ENCODE assay signal across 26 mouse cellular contexts in the genomic region with DNA sequence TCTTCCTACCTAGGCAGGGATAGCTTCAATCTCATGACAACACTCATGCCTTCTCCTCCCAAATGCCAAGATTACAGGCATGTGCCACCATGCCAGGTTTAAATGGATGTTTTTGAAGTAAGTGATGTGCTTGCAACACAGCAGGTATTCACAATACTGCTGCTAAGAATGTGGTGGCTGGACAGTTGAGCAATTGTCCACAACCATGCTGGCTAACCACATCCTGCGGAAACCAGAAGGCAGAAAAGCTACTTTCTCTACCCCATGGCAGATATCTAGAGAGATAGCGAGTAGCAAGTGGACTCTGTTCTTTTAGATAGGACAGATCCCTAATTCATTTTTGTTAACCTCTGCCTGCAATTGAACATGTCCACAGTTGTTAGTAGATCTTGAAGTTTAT. TPM values are rescaled to one million over a fixed set of nuclear protein-coding genes. Genes with fewer than 3 reads are reported as not detected.
DNase-seq lines count a peak whose midpoint lies in the region; ATAC-seq and TF ChIP-seq lines count a peak whose summit lies in the region.
"Had no signal": no experiment of that assay in that cellular context is flagged by ENCODE, and none has a peak within 500 bp of the region (broad histone marks: within the 10 kb centered on the region; RNA-seq: fewer than 3 reads in every experiment).

No protein-coding gene starts in this region.

- ATAC-seq in granulocyte monocyte progenitor cell, adult 5-6 weeks (replicated peaks; ENCODE audit: poor library complexity, severe bottlenecking), result peak; percentile 96
- peak; percentile 95 for ATAC-seq in megakaryocyte progenitor cell, adult 5-6 weeks (replicated peaks; ENCODE audit: poor library complexity)
- no peak for ATAC-seq in cerebellum, adult (ENCODE audit: insufficient number of reproducible peaks, low FRiP score, low TSS enrichment)
- no peak for ATAC-seq in kidney, embryonic 14.5 days (ENCODE audit: low FRiP score, low TSS enrichment)
- ATAC-seq: forebrain, embryonic 14.5 days; hindbrain, postnatal 0 days had no signal

- H3K4me1 ChIP-seq in kidney, embryonic 14.5 days (ENCODE audit: control insufficient read depth, insufficient read depth, low read length), result no peaks in the 10 kb centered on the region
- H3K4me1 ChIP-seq: embryonic facial prominence, embryonic 15.5 days; heart, embryonic 13.5 days had no signal

- no peak overlapping the region for H3K4me3 ChIP-seq in C2C12 (ENCODE audit: insufficient read depth, poor library complexity, severe bottlenecking)
- H3K4me3 ChIP-seq in kidney, embryonic 14.5 days (ENCODE audit: low read length), result no peak overlapping the region
- H3K4me3 ChIP-seq: embryonic facial prominence, embryonic 15.5 days; erythroblast, embryonic 14.5 days; forebrain, embryonic 10.5 days; heart, embryonic 13.5 days; hindbrain, embryonic 13.5 days had no signal

- no peak overlapping the region for H3K9ac ChIP-seq in kidney, embryonic 14.5 days (ENCODE audit: low read depth, low read length)
- H3K9ac ChIP-seq: embryonic facial prominence, embryonic 15.5 days; heart, embryonic 13.5 days; hindbrain, embryonic 13.5 days had no signal

- no peaks in the 10 kb centered on the region for H3K27me3 ChIP-seq in C2C12 (ENCODE audit: control insufficient read depth, insufficient read depth, insufficient read length)
- H3K27me3 ChIP-seq in kidney, embryonic 14.5 days (ENCODE audit: control insufficient read depth, insufficient read depth, low read length), result peaks cover 3% of the 10 kb centered on the region; the same call in 1 of the 2 replicates

- no peaks in the 10 kb centered on the region for H3K79me2 ChIP-seq in C2C12 (ENCODE audit: control insufficient read depth, insufficient read depth)

- no peak overlapping the region for H3K4me2 ChIP-seq in kidney, embryonic 14.5 days (replicated peaks; ENCODE audit: low read depth, low read length)
- H3K4me2 ChIP-seq: embryonic facial prominence, embryonic 15.5 days; heart, embryonic 13.5 days; hindbrain, embryonic 13.5 days had no signal

- no peaks in the 10 kb centered on the region for H3K36me3 ChIP-seq in C2C12 (ENCODE audit: control insufficient read depth, insufficient read depth)
- H3K36me3 ChIP-seq in kidney, embryonic 14.5 days (ENCODE audit: control insufficient read depth, insufficient read depth, low read length), result no peaks in the 10 kb centered on the region
- H3K36me3 ChIP-seq: embryonic facial prominence, embryonic 15.5 days; forebrain, embryonic 10.5 days; heart, embryonic 13.5 days; hindbrain, embryonic 13.5 days had no signal

- no peak overlapping the region for H3ac ChIP-seq in C2C12 (ENCODE audit: control insufficient read depth, insufficient read length, low read depth)

- TF ChIP-seq CTCF in C2C12 (IDR thresholded peaks at IDR 0.05; ENCODE audit: control insufficient read depth, insufficient read depth, insufficient read length), result no peak

- 84% methylated on average over 2 of the region's 2 CpGs for WGBS in kidney, embryonic 14.5 days

- H3K9me3 ChIP-seq in kidney, embryonic 14.5 days (ENCODE audit: control insufficient read depth, low read length), result no peaks in the 10 kb centered on the region
- H3K9me3 ChIP-seq: embryonic facial prominence, embryonic 15.5 days; forebrain, embryonic 10.5 days; heart, embryonic 13.5 days; hindbrain, embryonic 13.5 days had no signal

- no peaks in the 10 kb centered on the region for H3K79me3 ChIP-seq in C2C12 (ENCODE audit: low read depth)

- peak; percentile 91 for DNase-seq in 416B (ENCODE audit: low read depth)
- DNase-seq in adrenal gland, adult 2 months, result no peak
- DNase-seq in gastrocnemius, postnatal 25 days, result no peak
- DNase-seq: adrenal gland, postnatal 14 days; cerebellum, adult 2 months; cerebellum, postnatal 10 days; embryo, embryonic 11 days; heart, postnatal 4 days had no signal

- H3K27ac ChIP-seq in kidney, embryonic 14.5 days (ENCODE audit: low read depth, low read length), result no peak overlapping the region
- H3K27ac ChIP-seq: embryonic facial prominence, embryonic 15.5 days; forebrain, embryonic 10.5 days; heart, embryonic 13.5 days; hindbrain, embryonic 13.5 days; hindbrain, postnatal 0 days had no signal

TF ChIP-seq in C2C12, 6 proteins besides CTCF, POLR2A, EP300 and RAD21:
- TF ChIP-seq MYOD1 (IDR thresholded peaks at IDR 0.05; ENCODE audit: control insufficient read depth, insufficient read length, low read depth) (no peak), CEBPB (IDR thresholded peaks at IDR 0.05; ENCODE audit: low read depth) (peak; percentile 14)
TF ChIP-seq in C2C12: peak in this region for 1.

RNA-seq across cellular contexts. Expression of gene H2al1j, which starts 33.6 kb away (rescaled TPM):
- not detected for polyA plus RNA-seq in C2C12 (2012; fragmentation: generic; extraction: Trizol)
- total RNA-seq in granulocyte monocyte progenitor cell, adult 5-6 weeks (2014; fragmentation: Nextera tagmentation), result not detected in 2 replicates
- total RNA-seq in granulocyte monocyte progenitor cell, adult 5-6 weeks (2017), result not detected in 2 replicates
- not detected in 2 replicates for total RNA-seq in megakaryocyte progenitor cell, adult 5-6 weeks (2015)
- total RNA-seq in megakaryocyte progenitor cell, adult 5-6 weeks (2017), result not detected in 2 replicates
- not detected for total RNA-seq in adrenal gland, adult 2 months (2021)
- not detected in 2 replicates for polyA plus RNA-seq in adrenal gland, adult 2 months (2012; rRNA removed)
- not detected for total RNA-seq in gastrocnemius, postnatal 25 days (2021)
- not detected in 2 replicates for polyA plus RNA-seq in kidney, embryonic 14.5 days (2014; fragmentation: Nextera tagmentation; extraction: Ambion mirVana)
- total RNA-seq: adrenal gland, postnatal 14 days; ES-E14; gastrocnemius, adult 8-10 months; heart, postnatal 4 days; hindbrain, postnatal 0 days had no signal
- polyA plus RNA-seq: cerebellum, adult 2 months; embryonic facial prominence, embryonic 11.5 days; embryonic facial prominence, embryonic 15.5 days; erythroblast, embryonic 14.5 days; forebrain, embryonic 10.5 days; forebrain, embryonic 14.5 days; gonadal fat pad, adult 2 months; heart, embryonic 13.5 days; heart, postnatal 0 days; hindbrain, embryonic 13.5 days; hindbrain, postnatal 0 days; intestine, embryonic 14.5 days had no signal

RNA-seq across cellular contexts. Expression of gene H2al1i, which starts 36.8 kb away (rescaled TPM):
- not detected for polyA plus RNA-seq in C2C12 (2012; fragmentation: generic; extraction: Trizol)
- not detected in 2 replicates for total RNA-seq in granulocyte monocyte progenitor cell, adult 5-6 weeks (2014; fragmentation: Nextera tagmentation)
- total RNA-seq in granulocyte monocyte progenitor cell, adult 5-6 weeks (2017), result not detected in 2 replicates
- not detected in 2 replicates for total RNA-seq in megakaryocyte progenitor cell, adult 5-6 weeks (2015)
- total RNA-seq in megakaryocyte progenitor cell, adult 5-6 weeks (2017), result not detected in 2 replicates
- not detected for total RNA-seq in adrenal gland, adult 2 months (2021)
- not detected in 2 replicates for polyA plus RNA-seq in adrenal gland, adult 2 months (2012; rRNA removed)
- not detected for total RNA-seq in gastrocnemius, postnatal 25 days (2021)
- not detected in 2 replicates for polyA plus RNA-seq in kidney, embryonic 14.5 days (2014; fragmentation: Nextera tagmentation; extraction: Ambion mirVana)
- total RNA-seq: adrenal gland, postnatal 14 days; ES-E14; gastrocnemius, adult 8-10 months; heart, postnatal 4 days; hindbrain, postnatal 0 days had no signal
- polyA plus RNA-seq: cerebellum, adult 2 months; embryonic facial prominence, embryonic 11.5 days; embryonic facial prominence, embryonic 15.5 days; erythroblast, embryonic 14.5 days; forebrain, embryonic 10.5 days; forebrain, embryonic 14.5 days; gonadal fat pad, adult 2 months; heart, embryonic 13.5 days; heart, postnatal 0 days; hindbrain, embryonic 13.5 days; hindbrain, postnatal 0 days; intestine, embryonic 14.5 days had no signal

RNA-seq across cellular contexts. Expression of gene H2al1h, which starts 40.0 kb away (rescaled TPM):
- polyA plus RNA-seq in C2C12 (2012; fragmentation: generic; extraction: Trizol), result not detected
- total RNA-seq in granulocyte monocyte progenitor cell, adult 5-6 weeks (2014; fragmentation: Nextera tagmentation), result not detected in 2 replicates
- not detected in 2 replicates for total RNA-seq in granulocyte monocyte progenitor cell, adult 5-6 weeks (2017)
- not detected in 2 replicates for total RNA-seq in megakaryocyte progenitor cell, adult 5-6 weeks (2015)
- total RNA-seq in megakaryocyte progenitor cell, adult 5-6 weeks (2017), result not detected in 2 replicates
- not detected for total RNA-seq in adrenal gland, adult 2 months (2021)
- polyA plus RNA-seq in adrenal gland, adult 2 months (2012; rRNA removed), result not detected in 2 replicates
- total RNA-seq in gastrocnemius, postnatal 25 days (2021), result not detected
- not detected in 2 replicates for polyA plus RNA-seq in kidney, embryonic 14.5 days (2014; fragmentation: Nextera tagmentation; extraction: Ambion mirVana)
- total RNA-seq: adrenal gland, postnatal 14 days; ES-E14; gastrocnemius, adult 8-10 months; heart, postnatal 4 days; hindbrain, postnatal 0 days had no signal
- polyA plus RNA-seq: cerebellum, adult 2 months; embryonic facial prominence, embryonic 11.5 days; embryonic facial prominence, embryonic 15.5 days; erythroblast, embryonic 14.5 days; forebrain, embryonic 10.5 days; forebrain, embryonic 14.5 days; gonadal fat pad, adult 2 months; heart, embryonic 13.5 days; heart, postnatal 0 days; hindbrain, embryonic 13.5 days; hindbrain, postnatal 0 days; intestine, embryonic 14.5 days had no signal

RNA-seq across cellular contexts. Expression of gene H2al1g, which starts 43.2 kb away (rescaled TPM):
- not detected for polyA plus RNA-seq in C2C12 (2012; fragmentation: generic; extraction: Trizol)
- not detected in 2 replicates for total RNA-seq in granulocyte monocyte progenitor cell, adult 5-6 weeks (2014; fragmentation: Nextera tagmentation)
- total RNA-seq in granulocyte monocyte progenitor cell, adult 5-6 weeks (2017), result not detected in 2 replicates
- total RNA-seq in megakaryocyte progenitor cell, adult 5-6 weeks (2015), result not detected in 2 replicates
- total RNA-seq in megakaryocyte progenitor cell, adult 5-6 weeks (2017), result not detected in 2 replicates
- not detected for total RNA-seq in adrenal gland, adult 2 months (2021)
- not detected in 2 replicates for polyA plus RNA-seq in adrenal gland, adult 2 months (2012; rRNA removed)
- not detected for total RNA-seq in gastrocnemius, postnatal 25 days (2021)
- not detected in 2 replicates for polyA plus RNA-seq in kidney, embryonic 14.5 days (2014; fragmentation: Nextera tagmentation; extraction: Ambion mirVana)
- total RNA-seq: adrenal gland, postnatal 14 days; ES-E14; gastrocnemius, adult 8-10 months; heart, postnatal 4 days; hindbrain, postnatal 0 days had no signal
- polyA plus RNA-seq: cerebellum, adult 2 months; embryonic facial prominence, embryonic 11.5 days; embryonic facial prominence, embryonic 15.5 days; erythroblast, embryonic 14.5 days; forebrain, embryonic 10.5 days; forebrain, embryonic 14.5 days; gonadal fat pad, adult 2 months; heart, embryonic 13.5 days; heart, postnatal 0 days; hindbrain, embryonic 13.5 days; hindbrain, postnatal 0 days; intestine, embryonic 14.5 days had no signal

RNA-seq across cellular contexts. Expression of gene H2al1f, which starts 46.3 kb away (rescaled TPM):
- polyA plus RNA-seq in C2C12 (2012; fragmentation: generic; extraction: Trizol), result not detected
- not detected in 2 replicates for total RNA-seq in granulocyte monocyte progenitor cell, adult 5-6 weeks (2014; fragmentation: Nextera tagmentation)
- total RNA-seq in granulocyte monocyte progenitor cell, adult 5-6 weeks (2017), result not detected in 2 replicates
- total RNA-seq in megakaryocyte progenitor cell, adult 5-6 weeks (2015), result not detected in 2 replicates
- not detected in 2 replicates for total RNA-seq in megakaryocyte progenitor cell, adult 5-6 weeks (2017)
- not detected for total RNA-seq in adrenal gland, adult 2 months (2021)
- not detected in 2 replicates for polyA plus RNA-seq in adrenal gland, adult 2 months (2012; rRNA removed)
- total RNA-seq in gastrocnemius, postnatal 25 days (2021), result not detected
- not detected in 2 replicates for polyA plus RNA-seq in kidney, embryonic 14.5 days (2014; fragmentation: Nextera tagmentation; extraction: Ambion mirVana)
- total RNA-seq: adrenal gland, postnatal 14 days; ES-E14; gastrocnemius, adult 8-10 months; heart, postnatal 4 days; hindbrain, postnatal 0 days had no signal
- polyA plus RNA-seq: cerebellum, adult 2 months; embryonic facial prominence, embryonic 11.5 days; embryonic facial prominence, embryonic 15.5 days; erythroblast, embryonic 14.5 days; forebrain, embryonic 10.5 days; forebrain, embryonic 14.5 days; gonadal fat pad, adult 2 months; heart, embryonic 13.5 days; heart, postnatal 0 days; hindbrain, embryonic 13.5 days; hindbrain, postnatal 0 days; intestine, embryonic 14.5 days had no signal

Comparison
In these comparisons a context has a peak if more than half of its experiments do, and no peak if none do; other contexts are left out.
1. ATAC-seq: peak in granulocyte monocyte progenitor cell, adult 5-6 weeks (single experiment) and megakaryocyte progenitor cell, adult 5-6 weeks (single experiment); none in cerebellum, adult (single experiment) and kidney, embryonic 14.5 days (single experiment).